Mouse (Mus musculus) megakaryocyte, embryonic 14.5 days (primary cell): ENCODE data around the gene Plcxd2.

Experiments
- FLI1 ChIP-seq: IDR thresholded peaks from 2 replicates; pipeline ENCODE4 v1.6.1; 2012; ENCODE audit warnings: low read length, inconsistent platforms, mixed read lengths
- GATA1 ChIP-seq: IDR thresholded peaks from 3 replicates; pipeline ENCODE4 v1.6.1; 2012; ENCODE audit warnings: mixed read lengths, low read length, inconsistent platforms, borderline replicate concordance

GRCm38 (mm10) chr16:46011696-46012095 lies 1.7 kb upstream of the Plcxd2 start:
- TF ChIP-seq GATA1 (no peak), FLI1 (no peak)
